27 mouse cellular contexts compared by ENCODE assay signal in genomic region chr4:108987473-108987842, GRCm38 (mm10). TPM values are rescaled to one million over a fixed set of nuclear protein-coding genes. Genes with fewer than 3 reads are reported as not detected.
DNase-seq lines count a peak whose midpoint lies in the region; ATAC-seq and TF ChIP-seq lines count a peak whose summit lies in the region.
"Had no signal": no experiment of that assay in that cellular context is flagged by ENCODE, and none has a peak within 500 bp of the region (broad histone marks: within the 10 kb centered on the region; RNA-seq: fewer than 3 reads in every experiment).

No protein-coding gene starts in this region.

- TF ChIP-seq POLR2A in ES-Bruce4 (IDR thresholded peaks at IDR 0.05; ENCODE audit: insufficient read depth, low read length) = no peak

- peak; percentile 17 to 51; a peak in 3 of 4 replicates for ATAC-seq in hematopoietic stem cell, adult 5-6 weeks (replicated peaks in 1 of 2; ENCODE audit: insufficient read depth in 1 of 2, low FRiP score in 2 of 2, low TSS enrichment in 1 of 2, low read depth in 1 of 2, poor library complexity in 2 of 2, severe bottlenecking in 2 of 2)
- ATAC-seq: forebrain, embryonic 15.5 days; liver, embryonic 12.5 days; liver, postnatal 0 days; midbrain, embryonic 13.5 days had no signal

- TF ChIP-seq CTCF in ES-Bruce4 (IDR thresholded peaks at IDR 0.05; ENCODE audit: low read depth, low read length) = no peak

- H3K9ac ChIP-seq in ES-Bruce4 (ENCODE audit: low read depth, poor library complexity, severe bottlenecking) = no peak overlapping the region
- H3K9ac ChIP-seq: embryonic facial prominence, embryonic 12.5 days; forebrain, embryonic 15.5 days; hindbrain, embryonic 13.5 days; limb, embryonic 13.5 days; liver, embryonic 12.5 days; liver, postnatal 0 days; midbrain, embryonic 13.5 days had no signal

- H3K27me3 ChIP-seq in ES-Bruce4 (ENCODE audit: control insufficient read depth, insufficient read depth, low read length, poor library complexity, severe bottlenecking) = no peaks in the 10 kb centered on the region
- H3K27me3 ChIP-seq: embryonic facial prominence, embryonic 12.5 days; forebrain, embryonic 15.5 days; limb, embryonic 13.5 days; midbrain, embryonic 13.5 days had no signal

- TF ChIP-seq EP300 in ES-Bruce4 (IDR thresholded peaks at IDR 0.05; ENCODE audit: insufficient read depth, low read depth, low read length) = no peak

- H3K4me1 ChIP-seq in ES-Bruce4 (ENCODE audit: control insufficient read depth, insufficient read depth, low read length) = no peaks in the 10 kb centered on the region
- H3K4me1 ChIP-seq: embryonic facial prominence, embryonic 12.5 days; forebrain, embryonic 15.5 days; hindbrain, embryonic 13.5 days; limb, embryonic 13.5 days; midbrain, embryonic 13.5 days had no signal

- no peaks in the 10 kb centered on the region for H3K9me3 ChIP-seq in ES-Bruce4 (replicated peaks; ENCODE audit: control insufficient read depth, insufficient read depth, low read length, poor library complexity, severe bottlenecking)
- H3K9me3 ChIP-seq: embryonic facial prominence, embryonic 12.5 days; forebrain, embryonic 15.5 days; hindbrain, embryonic 13.5 days; limb, embryonic 13.5 days; liver, embryonic 12.5 days; midbrain, embryonic 13.5 days had no signal

- no peaks in the 10 kb centered on the region for H3K36me3 ChIP-seq in ES-Bruce4 (ENCODE audit: control insufficient read depth, insufficient read depth, low read length, poor library complexity, severe bottlenecking)
- H3K36me3 ChIP-seq: embryonic facial prominence, embryonic 12.5 days; forebrain, embryonic 15.5 days; hindbrain, embryonic 13.5 days; limb, embryonic 13.5 days; liver, embryonic 12.5 days; midbrain, embryonic 13.5 days had no signal

- intact Hi-C loops in heart, postnatal 36 days (cut with DNase I) = no loop called here

- peak; percentile 79 for DNase-seq in CD4-positive helper T cell, adult 2 months (ENCODE audit: low read depth, low spot score)
- DNase-seq in natural killer cell, adult 2 months (ENCODE audit: low spot score in 2 of 2) = peak; percentile 13 to 50
- no peak for DNase-seq in heart, postnatal 36 days
- no peak for DNase-seq in kidney, adult 8-10 months
- no peak for DNase-seq in gastrocnemius, postnatal 25 days
- no peak for DNase-seq in frontal cortex, postnatal 36 days (ENCODE audit: low spot score in 2 of 2)
- DNase-seq: adrenal gland, adult 8-10 months; cerebellum, adult 8-10 months; cerebellum, postnatal 25 days; heart, postnatal 14 days; kidney, adult 18-20 months; kidney, postnatal 36 days; liver, postnatal 0 days; lung, postnatal 36 days; right cerebral cortex, adult 18-20 months; spleen, adult 18-20 months; thymus, adult 18-20 months had no signal

- H3K4me3 ChIP-seq in ES-Bruce4 (ENCODE audit: low read depth, low read length) = no peak overlapping the region
- H3K4me3 ChIP-seq: embryonic facial prominence, embryonic 12.5 days; forebrain, embryonic 15.5 days; hindbrain, embryonic 13.5 days; layer of hippocampus, adult 2 months; limb, embryonic 13.5 days; liver, embryonic 12.5 days; midbrain, embryonic 13.5 days had no signal

- H3K27ac ChIP-seq in ES-Bruce4 (ENCODE audit: insufficient read depth, low read length) = peak overlapping the region; percentile 78; the same call in 1 of the 2 replicates
- H3K27ac ChIP-seq: embryonic facial prominence, embryonic 12.5 days; forebrain, embryonic 15.5 days; hindbrain, embryonic 13.5 days; layer of hippocampus, adult 2 months; limb, embryonic 13.5 days; liver, embryonic 12.5 days; midbrain, embryonic 13.5 days; stomach, postnatal 0 days had no signal

RNA-seq across cellular contexts. Expression of gene Nrd1, which starts 13.0 kb away (rescaled TPM):
- polyA plus RNA-seq in ES-Bruce4 (2011; ENCODE audit: insufficient read depth, insufficient read length, low read depth, missing spikeins) = 199 and 231 TPM in 2 replicates
- 69.7 and 153 TPM in 2 replicates for total RNA-seq in hematopoietic stem cell, adult 5-6 weeks (2017)
- 100 to 1,000 TPM; 132 to 133 TPM for total RNA-seq in heart, postnatal 36 days (2021)
- total RNA-seq in gastrocnemius, postnatal 25 days (2021) = 100 to 1,000 TPM in 1 of 2 experiments, 10 to 100 TPM in 1; 94.5 to 106 TPM

Comparison
In these comparisons a context has a peak if more than half of its experiments do, and no peak if none do; other contexts are left out.
1. DNase-seq: peak in CD4-positive helper T cell, adult 2 months (single experiment) and natural killer cell, adult 2 months (2 of 2); none in heart, postnatal 36 days (0 of 2), kidney, adult 8-10 months (0 of 2), gastrocnemius, postnatal 25 days (single experiment) and frontal cortex, postnatal 36 days (0 of 2).